Mouse (Mus musculus) hindbrain, embryonic 13.5 days (tissue): Measurements from ENCODE around the gene Tmem253. TPM values are rescaled to one million over a fixed set of nuclear protein-coding genes. Genes with fewer than 3 reads are reported as not detected.

Experiments used
- ATAC-seq: fragments of 200-750 bp; cut with Nextera tagmentation; 2 replicates; pipeline ENCODE4 v1.8.0; 2017; ENCODE audit warnings: moderate TSS enrichment; ENCODE audit not compliant: low FRiP score
- H3K27ac ChIP-seq: fragments of 300-500 bp; sonication (generic); 2 replicates; pipeline ENCODE4 v1.5.1; 2015; ENCODE audit warnings: inconsistent platforms, mild to moderate bottlenecking, moderate library complexity
- H3K27me3 ChIP-seq: fragments of 300-500 bp; sonication (generic); 2 replicates; pipeline ENCODE4 v1.6.1; 2015; ENCODE audit warnings: mild to moderate bottlenecking, inconsistent platforms
- H3K36me3 ChIP-seq: fragments of 300-500 bp; sonication (generic); 2 replicates; pipeline ENCODE4 v1.6.1; 2015; ENCODE audit warnings: mild to moderate bottlenecking, inconsistent platforms
- H3K4me1 ChIP-seq: fragments of 300-500 bp; sonication (generic); replicated peaks from 2 replicates; pipeline ENCODE4 v1.6.1; 2015; ENCODE audit warnings: inconsistent platforms
- H3K4me2 ChIP-seq: fragments of 300-500 bp; sonication (generic); 2 replicates; pipeline ENCODE4 v1.6.1; 2015; ENCODE audit warnings: inconsistent platforms, mild to moderate bottlenecking, moderate library complexity
- H3K4me3 ChIP-seq: fragments of 300-500 bp; sonication (generic); 2 replicates; pipeline ENCODE4 v1.5.1; 2015; ENCODE audit warnings: mild to moderate bottlenecking, inconsistent platforms
- H3K9ac ChIP-seq: fragments of 300-500 bp; sonication (generic); 2 replicates; pipeline ENCODE4 v1.6.1; 2015; ENCODE audit warnings: mild to moderate bottlenecking, inconsistent platforms
- H3K9me3 ChIP-seq: fragments of 300-500 bp; sonication (generic); 2 replicates; pipeline ENCODE4 v1.6.1; 2016; ENCODE audit warnings: inconsistent platforms
- WGBS: fragments of 180-500 bp; shearing (Covaris S2); methylation state at CpG from one replicate; pipeline ENCODE4 v1.1.7; 2015; 5-methylcytosine and 5-hydroxymethylcytosine counted together
- polyA plus RNA-seq: library from polyadenylated mRNA; unstranded; fragments of >200 nt; fragmentation: Nextera tagmentation; extraction: Ambion mirVana; gene quantifications from 2 replicates; pipeline ENCODE4 v1.2.1, GENCODE M21; 2015

Tmem253 gene
- polyA plus RNA-seq = 0.79 and 0.84 TPM in 2 replicates

- peak within 1 kb of the TSS; percentile 88 for H3K9ac ChIP-seq
- no peaks in the 10 kb centered on the region for H3K36me3 ChIP-seq
- peak within 1 kb of the TSS; percentile 62 for H3K4me3 ChIP-seq
- peaks cover 67% of the 10 kb centered on the region for H3K4me1 ChIP-seq
- 29% methylated on average over 6 of the region's 6 CpGs for WGBS
- peak within 1 kb of the TSS; percentile 98 for H3K27ac ChIP-seq
- no peak for ATAC-seq
- peak within 1 kb of the TSS; percentile 61 for H3K4me2 ChIP-seq
- H3K27me3 ChIP-seq = no peaks in the 10 kb centered on the region
- H3K9me3 ChIP-seq = no peaks in the 10 kb centered on the region
These were observed at the start of gene Tmem253 for GRCm38 (mm10) chr14:52015445-52016100. Tmem253 (plus strand) TSS chr14:52015658.

DNA sequence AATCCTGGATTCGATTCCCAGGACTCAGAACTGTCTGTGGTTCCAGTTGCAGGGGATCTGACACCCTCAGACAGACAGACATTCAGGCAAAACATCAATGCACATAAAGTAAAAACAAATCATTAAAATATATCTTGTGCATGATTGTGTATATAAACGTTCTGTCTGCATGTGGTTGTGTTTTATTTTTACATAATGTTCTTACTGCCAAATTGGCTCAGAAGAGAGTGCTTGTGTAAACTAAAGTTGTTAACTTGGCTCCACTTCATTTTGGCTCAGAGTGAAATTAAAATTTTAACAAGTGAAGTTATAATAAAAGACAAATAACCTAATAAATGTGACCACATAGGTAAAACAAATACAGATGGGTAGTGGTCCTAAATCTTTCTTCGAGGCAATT lies 48.1 kb upstream of the Tmem253 start:
- no peak overlapping the region for H3K4me3 ChIP-seq
- no peak for ATAC-seq
- 91% methylated on average over 3 of the region's 3 CpGs for WGBS

GRCm38 (mm10) chr14:51979252-51979651 lies 36.2 kb upstream of the Tmem253 start:
- 89% methylated on average over 3 of the region's 3 CpGs for WGBS
- Histone ChIP-seq H3K4me2 (no peak overlapping the region), H3K27ac (no peak overlapping the region), H3K36me3 (no peaks in the 10 kb centered on the region), H3K4me3 (no peak overlapping the region), H3K4me1 (peaks cover 10% of the 10 kb centered on the region), H3K9me3 (no peaks in the 10 kb centered on the region), H3K27me3 (no peaks in the 10 kb centered on the region), H3K9ac (no peak overlapping the region)
- ATAC-seq = no peak

More for the DNA sequence above, 48.1 kb upstream of the Tmem253 start:
- H3K4me2 ChIP-seq = no peak overlapping the region
- H3K9me3 ChIP-seq = no peaks in the 10 kb centered on the region
- H3K9ac ChIP-seq = no peak overlapping the region
- H3K36me3 ChIP-seq = no peaks in the 10 kb centered on the region
- H3K27ac ChIP-seq = no peak overlapping the region
- no peaks in the 10 kb centered on the region for H3K4me1 ChIP-seq
- H3K27me3 ChIP-seq = no peaks in the 10 kb centered on the region

DNA sequence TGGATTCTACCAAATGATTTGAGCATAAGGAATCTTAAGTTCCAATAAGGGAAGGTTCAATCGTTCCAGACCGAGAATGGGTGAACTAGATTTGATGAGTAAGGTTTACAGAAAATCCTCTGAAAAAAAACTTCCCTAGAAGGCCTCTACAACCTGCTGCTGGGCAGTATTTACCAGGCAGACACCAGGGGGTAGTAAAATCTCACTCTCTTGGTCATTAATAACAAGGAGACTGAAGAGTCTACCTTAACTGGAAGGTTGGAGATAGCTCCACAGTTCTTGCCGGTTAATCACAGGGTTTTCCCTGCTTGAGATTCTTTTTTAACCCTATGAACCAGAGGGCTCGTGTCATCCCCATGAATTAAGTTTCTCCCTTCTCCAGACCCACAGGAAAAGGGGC lies 32.2 kb upstream of the Tmem253 start:
- Histone ChIP-seq H3K9me3 (no peaks in the 10 kb centered on the region), H3K9ac (no peak overlapping the region), H3K4me2 (no peak overlapping the region), H3K27me3 (no peaks in the 10 kb centered on the region), H3K27ac (no peak overlapping the region), H3K36me3 (peaks cover 13% of the 10 kb centered on the region), H3K4me3 (no peak overlapping the region), H3K4me1 (peaks cover 33% of the 10 kb centered on the region)
- 56% methylated on average over 4 of the region's 4 CpGs for WGBS
- ATAC-seq = no peak

DNA sequence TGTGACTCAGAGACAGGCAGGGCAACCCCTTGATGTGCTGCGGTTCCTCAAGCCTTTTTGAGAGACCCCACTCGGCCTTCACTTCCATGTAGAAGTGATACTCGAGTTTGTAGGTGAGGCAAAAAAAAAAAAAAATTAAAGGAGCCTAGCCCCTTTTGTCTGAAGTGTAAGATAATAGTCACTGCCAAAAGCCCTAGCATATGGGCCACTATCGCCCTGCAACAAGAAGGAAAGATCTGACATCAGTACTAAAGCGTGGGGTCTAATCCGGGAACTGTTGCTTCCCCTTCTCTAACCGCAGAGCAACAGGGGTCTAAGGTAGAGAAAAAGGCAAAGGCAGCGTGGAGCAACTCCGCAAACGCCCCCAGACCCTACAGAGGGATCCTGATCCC lies 31.6 kb upstream of the Tmem253 start:
- peaks cover 19% of the 10 kb centered on the region for H3K36me3 ChIP-seq
- H3K4me1 ChIP-seq = peaks cover 36% of the 10 kb centered on the region
- 10% methylated on average over 10 of the region's 10 CpGs for WGBS
- H3K27me3 ChIP-seq = no peaks in the 10 kb centered on the region
- H3K4me2 ChIP-seq = peak overlapping the region; percentile 95
- H3K27ac ChIP-seq = peak overlapping the region; percentile 91
- H3K9me3 ChIP-seq = no peaks in the 10 kb centered on the region
- ATAC-seq = no peak
- H3K4me3 ChIP-seq = peak overlapping the region; percentile 76
- peak overlapping the region; percentile 88 for H3K9ac ChIP-seq

DNA sequence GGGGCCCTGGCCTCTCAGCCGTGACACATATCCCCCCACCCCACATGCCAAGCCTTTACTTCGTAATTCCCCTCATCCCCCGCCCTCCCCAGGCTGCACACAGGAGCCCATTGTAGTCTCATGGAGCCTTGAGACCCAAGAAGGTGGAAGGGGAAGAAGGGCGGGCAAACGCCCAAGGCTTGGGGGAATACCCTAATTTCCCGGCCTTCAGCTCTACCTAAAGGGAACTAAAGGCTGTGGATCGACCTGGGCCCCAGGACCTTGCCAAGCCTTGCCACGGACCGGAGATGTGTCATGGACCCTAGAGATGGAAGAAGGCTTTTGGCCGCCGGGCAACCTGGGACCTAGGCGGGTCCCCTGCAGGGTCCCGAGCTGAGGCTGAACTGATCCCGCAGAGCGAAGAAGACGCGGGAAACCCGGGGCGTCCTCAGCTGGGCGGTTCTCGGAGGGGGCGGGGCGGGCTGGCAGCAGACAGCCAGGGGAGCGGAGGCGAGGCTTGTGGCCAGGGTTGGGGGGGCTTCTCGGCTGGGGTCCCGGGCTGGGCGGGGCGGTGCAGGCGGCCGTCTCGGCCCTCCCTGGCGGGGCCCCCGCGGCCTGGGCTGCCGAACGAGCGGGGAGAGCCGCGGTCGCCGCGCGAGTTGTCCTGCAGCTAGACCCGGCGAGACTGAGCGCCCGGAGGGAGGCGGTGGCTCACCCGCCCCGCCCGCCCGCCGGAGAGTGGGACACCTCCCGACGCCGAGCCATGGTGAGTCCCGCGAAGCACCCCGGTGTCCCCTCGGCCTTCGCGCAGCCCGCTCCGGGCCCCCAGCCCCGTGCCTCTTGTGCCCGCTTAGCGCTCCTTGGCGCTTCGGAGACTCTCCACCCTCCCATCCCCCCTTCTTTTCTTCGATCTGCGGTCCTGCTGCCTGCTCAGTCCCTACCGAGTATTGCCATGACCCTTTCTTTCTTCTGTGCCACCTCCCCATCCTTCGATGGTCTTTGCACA lies 30.9 kb upstream of the Tmem253 start, which contains the start of gene Arhgef40:
Arhgef40 (plus strand) TSS at position 473 of the 985 bp plus-strand sequence.
- ATAC-seq = peak; percentile 90
- peaks cover 26% of the 10 kb centered on the region for H3K36me3 ChIP-seq
- peak within 1 kb of the TSS; percentile 76 for H3K4me3 ChIP-seq
- peaks cover 43% of the 10 kb centered on the region for H3K4me1 ChIP-seq
- no peaks in the 10 kb centered on the region for H3K9me3 ChIP-seq
- H3K4me2 ChIP-seq = peak within 1 kb of the TSS; percentile 95
- under 1% methylated on average over 60 of the region's 74 CpGs for WGBS
- peak within 1 kb of the TSS; percentile 91 for H3K27ac ChIP-seq
- H3K27me3 ChIP-seq = no peaks in the 10 kb centered on the region
- peak within 1 kb of the TSS; percentile 88 for H3K9ac ChIP-seq

- peak overlapping the region; percentile 91 for H3K27ac ChIP-seq
These were observed 29.9 kb upstream of the Tmem253 start for GRCm38 (mm10) chr14:51985301-51986152.

DNA sequence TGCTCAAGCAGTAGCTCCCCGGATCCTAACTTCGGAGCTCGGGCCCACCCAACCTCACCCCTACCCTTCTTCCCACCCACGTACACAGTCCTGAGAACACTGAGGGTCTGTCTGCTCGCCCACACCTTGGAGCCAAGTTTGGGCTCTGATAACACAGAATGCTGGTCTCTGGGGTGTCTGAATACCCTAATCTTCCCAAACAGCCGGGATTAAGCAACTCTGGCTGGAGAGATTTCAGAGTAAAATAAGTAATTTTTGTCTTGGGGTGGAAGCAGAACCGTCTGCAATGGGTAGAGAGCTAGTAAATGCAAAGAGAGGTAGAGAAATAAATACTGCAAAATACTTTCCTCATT lies 29.3 kb upstream of the Tmem253 start:
- Histone ChIP-seq H3K27ac (peak overlapping the region; percentile 91), H3K4me2 (peak overlapping the region; percentile 95), H3K9ac (peak overlapping the region; percentile 88), H3K4me1 (peaks cover 48% of the 10 kb centered on the region), H3K9me3 (no peaks in the 10 kb centered on the region), H3K4me3 (peak overlapping the region; percentile 76), H3K27me3 (no peaks in the 10 kb centered on the region), H3K36me3 (peaks cover 41% of the 10 kb centered on the region)
- WGBS = 8% methylated on average over 7 of the region's 7 CpGs
- no peak for ATAC-seq

More at GRCm38 (mm10) chr14:51985301-51986152, 29.9 kb upstream of the Tmem253 start:
- ATAC-seq = peak; percentile 62
- peak overlapping the region; percentile 88 for H3K9ac ChIP-seq
- WGBS = under 1% methylated on average over 27 of the region's 27 CpGs
- peak overlapping the region; percentile 76 for H3K4me3 ChIP-seq
- H3K4me2 ChIP-seq = peak overlapping the region; percentile 95
- H3K9me3 ChIP-seq = no peaks in the 10 kb centered on the region
- H3K27me3 ChIP-seq = no peaks in the 10 kb centered on the region
- peaks cover 48% of the 10 kb centered on the region for H3K4me1 ChIP-seq
- peaks cover 35% of the 10 kb centered on the region for H3K36me3 ChIP-seq

DNA sequence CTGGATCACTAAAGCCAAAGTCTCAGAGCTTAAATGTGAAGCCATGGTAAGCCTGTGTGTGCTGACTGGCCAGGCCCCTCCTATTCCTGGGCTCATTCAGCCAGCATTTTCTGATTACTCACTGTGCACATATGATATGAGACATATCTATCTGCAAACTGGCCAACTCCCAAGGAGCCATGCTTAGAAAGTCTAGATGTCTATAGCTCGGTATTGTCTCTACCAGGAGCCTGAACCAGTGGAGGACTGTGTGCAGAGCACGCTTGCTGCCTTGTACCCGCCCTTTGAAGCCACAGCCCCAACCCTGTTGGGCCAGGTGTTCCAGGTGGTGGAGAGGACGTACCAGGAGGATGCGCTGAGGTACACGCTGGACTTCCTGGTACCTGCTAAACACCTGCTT lies 28.3 kb upstream of the Tmem253 start:
- WGBS = 92% methylated on average over 6 of the region's 6 CpGs

DNA sequence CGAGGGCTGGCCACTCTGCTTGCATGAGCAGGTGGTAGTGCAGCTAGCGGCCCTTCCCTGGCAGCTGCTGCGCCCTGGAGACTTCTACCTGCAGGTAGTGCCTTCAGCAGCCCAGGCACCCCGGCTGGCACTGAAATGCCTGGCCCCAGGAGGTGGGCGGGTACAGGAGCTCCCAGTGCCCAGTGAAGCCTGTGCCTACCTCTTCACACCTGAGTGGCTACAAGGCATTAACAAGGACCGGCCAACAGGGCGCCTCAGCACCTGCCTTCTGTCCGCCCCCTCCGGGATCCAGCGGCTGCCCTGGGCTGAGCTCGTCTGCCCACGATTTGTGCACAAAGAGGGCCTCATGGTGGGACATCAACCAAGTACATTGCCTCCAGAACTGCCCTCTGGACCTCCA lies 26.7 kb upstream of the Tmem253 start:
- peaks cover 63% of the 10 kb centered on the region for H3K36me3 ChIP-seq
- no peaks in the 10 kb centered on the region for H3K27me3 ChIP-seq
- no peak overlapping the region for H3K27ac ChIP-seq
- no peak overlapping the region for H3K4me3 ChIP-seq
- no peak overlapping the region for H3K4me2 ChIP-seq
- no peak for ATAC-seq
- 75% methylated on average over 12 of the region's 12 CpGs for WGBS
- H3K9ac ChIP-seq = peak overlapping the region; percentile 58
- no peaks in the 10 kb centered on the region for H3K9me3 ChIP-seq
- H3K4me1 ChIP-seq = peaks cover 43% of the 10 kb centered on the region

More for the DNA sequence above, 28.3 kb upstream of the Tmem253 start:
- Histone ChIP-seq H3K4me2 (no peak overlapping the region), H3K9ac (0 out of 2 replicates have a peak overlapping the region, but pooled peaks have one; percentile 30), H3K27me3 (no peaks in the 10 kb centered on the region), H3K27ac (no peak overlapping the region), H3K36me3 (peaks cover 52% of the 10 kb centered on the region), H3K4me1 (peaks cover 48% of the 10 kb centered on the region), H3K4me3 (no peak overlapping the region), H3K9me3 (no peaks in the 10 kb centered on the region)
- no peak for ATAC-seq

GRCm38 (mm10) chr14:51989461-51989970 lies 25.9 kb upstream of the Tmem253 start:
- Histone ChIP-seq H3K4me1 (peaks cover 38% of the 10 kb centered on the region), H3K36me3 (peaks cover 71% of the 10 kb centered on the region), H3K9me3 (no peaks in the 10 kb centered on the region), H3K4me2 (peak overlapping the region; percentile 17; the same call in 1 of the 2 replicates), H3K9ac (peak overlapping the region; percentile 58), H3K27ac (no peak overlapping the region), H3K4me3 (no peak overlapping the region), H3K27me3 (no peaks in the 10 kb centered on the region)
- no peak for ATAC-seq
- 58% methylated on average over 12 of the region's 12 CpGs for WGBS
